Comparison of ENCODE assay signal across 8 mouse cellular contexts in genomic region chr4:59549175-59549976, GRCm38 (mm10). TPM values are rescaled to one million over a fixed set of nuclear protein-coding genes. Genes with fewer than 3 reads are reported as not detected.
DNase-seq lines count a peak whose midpoint lies in the region; ATAC-seq lines count a peak whose summit lies in the region.

Gene Ptbp3 (minus strand): TSS chr4:59549364.

- peak within 1 kb of the TSS; percentile 95 for H3K27ac ChIP-seq in hindbrain, embryonic 12.5 days

- peak within 1 kb of the TSS; percentile 89 for H3K9ac ChIP-seq in hindbrain, embryonic 12.5 days

- peak within 1 kb of the TSS; percentile 83 for H3K4me3 ChIP-seq in hindbrain, embryonic 12.5 days

- 1% methylated on average over 62 of the region's 83 CpGs for WGBS in hindbrain, embryonic 12.5 days

- ATAC-seq in hindbrain, embryonic 12.5 days (ENCODE audit: low FRiP score), result peak; percentile 95

- no peaks in the 10 kb centered on the region for H3K9me3 ChIP-seq in hindbrain, embryonic 12.5 days (replicated peaks)

- peaks cover 7% of the 10 kb centered on the region; the same call in 1 of the 2 replicates for H3K4me1 ChIP-seq in hindbrain, embryonic 12.5 days

- peak within 1 kb of the TSS; percentile 68 for H3K4me2 ChIP-seq in hindbrain, embryonic 12.5 days (replicated peaks)

- H3K27me3 ChIP-seq in hindbrain, embryonic 12.5 days, result no peaks in the 10 kb centered on the region

- peak; percentile 99 for DNase-seq in NIH3T3 (ENCODE audit: low read depth)
- DNase-seq in cerebellum, postnatal 10 days, result peak; percentile 98 to 99
- peak; percentile 69 to 89 for DNase-seq in frontal cortex, postnatal 10 days (ENCODE audit: low spot score in 2 of 2)
- peak; percentile 84 to 92 for DNase-seq in layer of hippocampus, postnatal 14 days (ENCODE audit: low spot score in 2 of 2)
- peak; percentile 95 for DNase-seq in lung, postnatal 14 days
- peak; percentile 89 for DNase-seq in retina, adult 2 months (ENCODE audit: low read depth, low spot score)
- DNase-seq in thymus, postnatal 36 days, result peak; percentile 96 to 97

- no peaks in the 10 kb centered on the region for H3K36me3 ChIP-seq in hindbrain, embryonic 12.5 days

RNA-seq across cellular contexts. Expression of gene Ptbp3, which starts in this region (rescaled TPM):
- 37.5 and 43.0 TPM in 2 replicates for polyA plus RNA-seq in hindbrain, embryonic 12.5 days (2016; fragmentation: Nextera tagmentation; extraction: Ambion mirVana)
- 10 to 100 TPM; 27.4 to 30.2 TPM for total RNA-seq in layer of hippocampus, postnatal 14 days (2021)

Comparison
In these comparisons a context has a peak if more than half of its experiments do, and no peak if none do; other contexts are left out.
1. Peak in every context shown above with its lines: DNase-seq, ATAC-seq, H3K4me3 ChIP-seq and H3K27ac ChIP-seq.